Mouse (Mus musculus): ENCODE data around the gene 3110082I17Rik.

- TF ChIP-seq TAL1 (IDR thresholded peaks at IDR 0.05; ENCODE audit: low read length) = no peak
- no peak for TF ChIP-seq GATA1 (IDR thresholded peaks at IDR 0.05; ENCODE audit: low read length)
Measured at GRCm38 (mm10) chr5:139407121-139407885, 53.0 kb downstream of the 3110082I17Rik start.

Measured in erythroblast, embryonic 14.5 days (primary cell).